Mouse (Mus musculus) neutrophil, adult 5-6 weeks (primary cell): ENCODE data around the gene Arl11. TPM values are rescaled to one million over a fixed set of nuclear protein-coding genes. Genes with fewer than 3 reads are reported as not detected.
A peak's percentile ranks its signal among the peaks of the same experiment; 100 is the strongest.
"Not testable (repeated sequence)": the region's sequence is repeated elsewhere in the genome, so short reads cannot be mapped to it uniquely, and the experiment has no call there.

Experiments used
- ATAC-seq: fragments of 151-379, 151-347 bp; 2 replicates; pipeline ENCODE4 v1.8.0; 2017; ENCODE audit warnings: mild to moderate bottlenecking, moderate TSS enrichment; ENCODE audit not compliant: insufficient number of reproducible peaks, poor library complexity, low FRiP score, severe bottlenecking; ENCODE audit errors: extremely low read depth
- total RNA-seq: library from RNA; stranded (forward); fragments of 200-1000 nt; gene quantifications from 2 replicates; pipeline ENCODE4 v1.2.3, GENCODE M21; 2017

Gene Arl11
- total RNA-seq, 1 experiment from 2014 or later, result 8.3 TPM

- no peak for ATAC-seq
Observed at GRCm38 (mm10) chr14:61322740-61323139, 13.2 kb downstream of the Arl11 start.

- not testable (repeated sequence) for ATAC-seq
Observed at GRCm38 (mm10) chr14:61327007-61327406, 17.5 kb downstream of the Arl11 start.

GRCm38 (mm10) chr14:61327618-61328450 lies 18.3 kb downstream of the Arl11 start:
- ATAC-seq, result peak; percentile 56; the same call in 1 of the 2 replicates

- ATAC-seq, result no peak
Observed at GRCm38 (mm10) chr14:61330591-61330990, 21.0 kb downstream of the Arl11 start.

GRCm38 (mm10) chr14:61330996-61331561 lies 21.5 kb downstream of the Arl11 start:
- ATAC-seq, result peak; percentile 77

- no peak for ATAC-seq
Observed at GRCm38 (mm10) chr14:61339381-61339780, 29.8 kb downstream of the Arl11 start.

GRCm38 (mm10) chr14:61344590-61344989 lies 35.0 kb downstream of the Arl11 start:
- ATAC-seq, result no peak

GRCm38 (mm10) chr14:61346827-61347698 lies 37.5 kb downstream of the Arl11 start:
- no peak for ATAC-seq

- no peak for ATAC-seq
Observed at GRCm38 (mm10) chr14:61349876-61350275, 40.3 kb downstream of the Arl11 start.

GRCm38 (mm10) chr14:61350808-61351207 lies 41.3 kb downstream of the Arl11 start:
- no peak for ATAC-seq

- ATAC-seq, result no peak
Observed at GRCm38 (mm10) chr14:61354251-61355235, 45.0 kb downstream of the Arl11 start.

- ATAC-seq, result peak; percentile 89
Observed at GRCm38 (mm10) chr14:61360131-61360980, 50.8 kb downstream of the Arl11 start, which contains the start of gene Ebpl. Gene Ebpl, minus strand, starts transcription at chr14:61360439.

- ATAC-seq, result no peak
Observed at GRCm38 (mm10) chr14:61360981-61361511, 51.5 kb downstream of the Arl11 start.

Other genes with a start within 250 kb of the Arl11 start
- 19.5 and 22.3 TPM in 2 replicates for gene Sacs, start 171.3 kb upstream of the Arl11 start, total RNA-seq
- gene Sgcg, start 51.3 kb upstream of the Arl11 start, total RNA-seq, result not detected in 2 replicates
- 2.1 and 2.6 TPM in 2 replicates for gene Ebpl, start 50.7 kb downstream of the Arl11 start, total RNA-seq
- 20.5 and 24.1 TPM in 2 replicates for gene Kpna3, start 130.1 kb downstream of the Arl11 start, total RNA-seq
- 4.7 and 4.9 TPM in 2 replicates for gene Spryd7, start 247.1 kb downstream of the Arl11 start, total RNA-seq